Mouse (Mus musculus) cortical plate, adult 2 months (tissue): Measurements from ENCODE around the gene Ccdc174. TPM values are rescaled to one million over a fixed set of nuclear protein-coding genes. Genes with fewer than 3 reads are reported as not detected.
"Not testable (repeated sequence)": the region's sequence is repeated elsewhere in the genome, so short reads cannot be mapped to it uniquely, and the experiment has no call there.

Experiments
- H3K27ac ChIP-seq: fragments of 200-500 bp; 2 replicates; pipeline ENCODE4 v1.5.1; 2012; ENCODE audit warnings: low read length, control low read depth, inconsistent platforms; ENCODE audit not compliant: insufficient read depth
- H3K4me1 ChIP-seq: fragments of 200-500 bp; 2 replicates; pipeline ENCODE4 v1.6.1; 2011; ENCODE audit warnings: low read length; ENCODE audit not compliant: control insufficient read depth, insufficient read depth
- H3K4me3 ChIP-seq: fragments of 200-500 bp; 2 replicates; pipeline ENCODE4 v1.5.1; 2011; ENCODE audit warnings: mild to moderate bottlenecking, low read length, control low read depth; ENCODE audit not compliant: insufficient read depth
- CTCF ChIP-seq: fragments of 200-500 bp; IDR thresholded peaks from 2 replicates; pipeline ENCODE4 v1.5.1; 2011; ENCODE audit warnings: mild to moderate bottlenecking, control low read depth, low read length; ENCODE audit not compliant: insufficient read depth; ENCODE audit errors: extremely low read depth
- POLR2A ChIP-seq: fragments of 200-500 bp; IDR thresholded peaks from 2 replicates; pipeline ENCODE4 v1.6.1; 2011; ENCODE audit warnings: mild to moderate bottlenecking, low read length, control low read depth; ENCODE audit not compliant: insufficient read depth; ENCODE audit errors: extremely low read depth
- polyA plus RNA-seq: library from polyadenylated mRNA; depleted of rRNA; stranded (reverse); fragments of >200 nt; gene quantifications from 2 replicates; pipeline ENCODE4 v1.2.3, GENCODE M21; 2012

Gene Ccdc174
- polyA plus RNA-seq, 1 experiment = 18.5 TPM

GRCm38 (mm10) chr6:91865601-91866000, 12.3 kb upstream of the Ccdc174 start:
- no peak overlapping the region for H3K27ac ChIP-seq
- no peak for TF ChIP-seq POLR2A
- TF ChIP-seq CTCF = no peak
- no peak overlapping the region for H3K4me3 ChIP-seq
- no peaks in the 10 kb centered on the region for H3K4me1 ChIP-seq

GRCm38 (mm10) chr6:91868091-91868490, 9.8 kb upstream of the Ccdc174 start:
- TF ChIP-seq POLR2A (no peak), CTCF (no peak)
- no peak overlapping the region for H3K27ac ChIP-seq
- H3K4me3 ChIP-seq = no peak overlapping the region
- H3K4me1 ChIP-seq = no peaks in the 10 kb centered on the region

- TF ChIP-seq CTCF = no peak
- no peak for TF ChIP-seq POLR2A
- no peak overlapping the region for H3K4me3 ChIP-seq
- H3K27ac ChIP-seq = no peak overlapping the region
- peaks cover 2% of the 10 kb centered on the region; the same call in 1 of the 2 replicates for H3K4me1 ChIP-seq
Measured at GRCm38 (mm10) chr6:91872781-91873180, 5.1 kb upstream of the Ccdc174 start.

DNA sequence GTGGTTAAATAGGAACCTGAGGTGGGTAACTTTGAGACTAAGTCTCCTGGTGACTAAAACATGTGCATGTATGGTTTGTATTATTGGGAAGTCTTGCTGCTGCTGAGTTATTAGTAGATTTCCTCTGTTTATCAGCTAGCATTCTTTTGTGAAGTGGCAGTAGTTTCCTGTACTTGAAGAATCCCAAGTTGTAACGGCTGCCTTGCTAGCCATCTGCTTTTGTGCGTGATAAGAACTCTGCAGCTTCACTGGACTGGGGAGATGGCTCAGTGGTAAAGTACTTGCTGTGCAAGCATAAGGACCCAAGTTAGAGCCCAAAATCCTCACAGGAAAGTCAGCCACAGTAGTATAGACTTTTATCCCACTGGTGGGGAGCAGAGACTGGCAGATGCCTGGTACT, 6.0 kb downstream of the Ccdc174 start:
- Histone ChIP-seq H3K27ac (no peak overlapping the region), H3K4me1 (peaks cover 1% of the 10 kb centered on the region; the same call in 1 of the 2 replicates), H3K4me3 (no peak overlapping the region)
- TF ChIP-seq CTCF (no peak), POLR2A (no peak)

DNA sequence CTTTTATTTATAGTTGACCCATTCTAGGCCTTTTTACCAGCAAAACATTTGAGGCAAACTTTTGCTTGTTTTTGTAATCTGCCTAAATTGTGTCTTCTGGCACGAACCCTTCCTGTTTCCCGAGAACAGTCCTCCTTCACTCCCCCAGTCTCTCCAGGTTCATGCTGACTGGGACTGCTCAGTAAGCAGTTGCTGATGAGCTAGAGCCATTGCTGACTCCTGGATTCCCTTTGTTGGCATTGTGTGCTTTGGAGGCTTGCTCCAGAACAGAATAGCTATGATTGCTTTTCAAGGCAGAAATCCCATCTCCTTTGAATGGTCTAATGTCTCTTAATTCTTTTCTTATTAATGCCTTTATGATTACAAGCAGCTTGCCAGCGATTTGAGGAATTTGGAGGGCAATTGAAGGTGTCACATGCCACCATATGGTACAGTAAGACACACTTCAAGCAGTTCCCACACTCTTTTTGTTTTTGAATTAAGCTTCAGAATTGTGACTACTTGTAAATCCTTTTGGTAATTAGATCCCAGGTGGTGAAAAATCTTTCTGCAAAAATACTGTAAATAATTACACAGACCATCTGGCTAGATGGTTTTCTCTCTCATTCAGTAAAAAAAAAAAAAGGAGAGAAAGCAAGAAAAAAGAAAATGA, 11.5 kb downstream of the Ccdc174 start:
- Histone ChIP-seq H3K4me1 (no peaks in the 10 kb centered on the region), H3K4me3 (no peak overlapping the region), H3K27ac (no peak overlapping the region)
- TF ChIP-seq CTCF = no peak

- no peak overlapping the region for H3K4me3 ChIP-seq
- H3K4me1 ChIP-seq = no peaks in the 10 kb centered on the region
- TF ChIP-seq POLR2A (no peak), CTCF (no peak)
- no peak overlapping the region for H3K27ac ChIP-seq
Measured at GRCm38 (mm10) chr6:91890615-91891014, 12.8 kb downstream of the Ccdc174 start.

GRCm38 (mm10) chr6:91891776-91892175, 13.9 kb downstream of the Ccdc174 start:
- TF ChIP-seq CTCF (no peak), POLR2A (no peak)
- H3K4me1 ChIP-seq = no peaks in the 10 kb centered on the region; the same call in 1 of the 2 replicates
- no peak overlapping the region for H3K4me3 ChIP-seq
- H3K27ac ChIP-seq = no peak overlapping the region

GRCm38 (mm10) chr6:91896783-91897182, 18.9 kb downstream of the Ccdc174 start:
- TF ChIP-seq POLR2A = no peak
- no peak for TF ChIP-seq CTCF
- no peaks in the 10 kb centered on the region; the same call in 1 of the 2 replicates for H3K4me1 ChIP-seq
- no peak overlapping the region for H3K4me3 ChIP-seq
- H3K27ac ChIP-seq = no peak overlapping the region

DNA sequence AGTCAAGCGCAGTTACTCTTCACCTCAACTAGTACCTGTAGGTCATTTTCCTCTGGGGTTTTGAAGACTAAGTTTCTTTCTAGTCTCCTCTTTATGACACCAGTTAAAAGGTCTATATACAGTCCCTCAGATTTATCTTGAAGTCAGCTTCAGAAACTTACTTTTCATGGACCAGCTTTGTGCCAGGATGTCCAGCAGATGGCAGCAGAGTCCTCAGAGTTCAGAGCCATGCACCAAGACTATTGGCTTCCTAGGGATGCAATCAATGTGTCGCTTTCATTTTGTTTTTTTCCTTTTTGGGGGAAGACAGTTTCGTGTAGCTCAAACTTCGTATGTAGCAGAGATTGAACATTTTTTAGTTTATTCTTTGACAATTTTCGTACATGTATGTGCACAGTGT, 23.7 kb downstream of the Ccdc174 start:
- Histone ChIP-seq H3K4me1 (no peaks in the 10 kb centered on the region; the same call in 1 of the 2 replicates), H3K27ac (no peak overlapping the region), H3K4me3 (no peak overlapping the region)
- TF ChIP-seq CTCF (peak; percentile 96), POLR2A (no peak)

DNA sequence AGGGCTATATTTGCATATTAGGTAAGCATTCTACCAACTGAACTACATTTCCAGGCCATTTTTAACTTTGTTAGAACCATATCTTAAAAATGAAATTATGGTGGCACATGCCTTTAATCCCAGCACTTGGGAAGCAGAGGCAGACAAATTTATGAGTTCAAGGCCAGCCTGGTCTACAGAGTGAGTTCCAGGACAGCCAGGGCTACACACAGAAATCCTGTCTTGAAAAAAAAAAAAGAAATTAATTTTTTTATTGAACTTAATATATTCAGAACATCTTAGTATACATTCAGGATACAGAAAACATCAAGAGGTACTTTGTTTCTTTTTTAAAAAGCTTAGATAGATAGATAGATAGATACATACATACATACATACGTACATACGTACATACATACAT, 24.7 kb downstream of the Ccdc174 start, which contains the start of gene 4930590J08Rik:
Gene 4930590J08Rik (plus strand): TSS at position 301 of the 400 bp plus-strand sequence.
- H3K4me3 ChIP-seq, H3K4me1 ChIP-seq, H3K27ac ChIP-seq: not testable (repeated sequence)
